Mouse (Mus musculus) B cell, adult 2 months (primary cell): ENCODE measurements at regions not wholly inside any gene's neighbourhood (a gene's known extent, or its start where the extent isn't known, plus 50 kb on each side); places are given as distances from the start of the nearest gene placed in this dataset.

Source experiments
- DNase-seq, 2 experiments: peaks; one replicate each; pipeline ENCODE4 v3.0.0; 2022

DNA sequence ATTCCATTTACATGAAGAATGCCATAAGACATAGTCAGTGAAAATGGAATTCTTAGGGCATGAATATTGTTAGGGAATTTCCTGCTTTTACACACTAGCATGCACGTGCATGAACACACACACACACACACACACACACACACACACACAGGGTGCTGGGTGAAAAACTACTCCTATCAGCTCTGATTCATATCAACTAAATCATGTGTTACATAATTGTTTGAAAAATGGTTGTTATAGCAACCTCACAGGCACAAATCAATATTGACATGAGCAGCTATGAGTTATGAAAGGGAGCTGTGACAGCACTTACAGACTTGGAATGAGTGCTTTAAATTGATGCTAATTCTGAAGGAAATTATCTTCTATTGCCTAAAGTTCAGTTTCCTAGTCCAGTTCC, 72.8 kb upstream of the Ahr start:
- no peak for DNase-seq

DNA sequence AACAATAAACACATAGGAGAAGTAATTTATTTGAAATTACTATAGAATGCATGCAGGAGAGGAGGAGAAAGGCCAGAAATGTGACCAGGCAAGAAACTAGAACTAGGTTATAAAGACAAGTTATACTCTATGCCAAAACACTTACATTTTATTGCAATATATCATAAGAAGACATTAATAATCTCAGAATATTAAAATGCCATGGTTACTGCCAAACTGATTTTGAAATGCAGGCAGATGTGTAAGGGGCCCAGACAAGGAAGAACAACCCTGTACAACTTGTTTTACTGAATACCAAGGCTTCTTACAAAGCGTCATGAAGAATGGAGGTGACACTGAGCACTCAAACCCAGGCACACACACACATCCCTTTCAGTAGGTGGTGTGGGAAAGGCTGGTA, 68.9 kb upstream of the Ahr start:
- DNase-seq, result no peak

DNA sequence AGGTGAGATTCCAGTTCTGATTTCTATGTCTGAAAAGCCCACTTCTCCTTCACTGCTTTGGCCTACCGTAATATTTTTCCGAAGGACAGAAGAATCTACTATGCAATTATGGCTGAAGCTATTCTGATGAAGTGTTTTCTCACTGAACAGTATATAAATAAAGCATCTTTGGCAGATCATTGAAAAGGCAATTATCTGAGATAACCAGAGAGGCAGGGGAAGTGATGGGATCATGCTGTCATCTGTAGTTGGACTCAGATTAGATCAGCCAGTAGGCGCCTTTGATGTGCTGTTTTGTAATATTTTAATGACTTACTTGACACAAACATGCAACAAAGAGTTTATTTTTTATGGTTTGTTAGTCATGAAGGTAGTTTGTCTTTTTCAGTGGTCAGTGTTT, 67.8 kb upstream of the Ahr start:
- no peak for DNase-seq

DNA sequence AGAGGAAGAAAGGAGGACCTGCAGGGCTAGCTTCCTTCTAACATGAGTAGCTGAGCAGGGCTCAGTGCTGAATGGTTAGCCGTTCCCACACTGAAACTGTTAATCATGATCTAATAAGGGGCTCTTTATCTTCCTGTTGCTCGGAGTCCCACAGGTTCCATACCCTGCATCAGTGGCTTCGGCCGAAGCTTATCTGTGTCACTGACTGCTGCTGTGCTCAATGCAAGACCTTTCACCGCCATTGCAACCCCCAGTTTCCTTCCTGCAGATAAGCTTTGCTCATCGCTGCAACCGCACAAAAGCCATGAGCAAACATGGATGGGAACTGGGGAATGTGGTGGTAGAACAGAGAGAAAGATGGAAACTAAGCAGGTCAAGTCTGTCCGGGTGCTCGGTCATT, 63.5 kb upstream of the Ahr start:
- DNase-seq, result no peak

DNA sequence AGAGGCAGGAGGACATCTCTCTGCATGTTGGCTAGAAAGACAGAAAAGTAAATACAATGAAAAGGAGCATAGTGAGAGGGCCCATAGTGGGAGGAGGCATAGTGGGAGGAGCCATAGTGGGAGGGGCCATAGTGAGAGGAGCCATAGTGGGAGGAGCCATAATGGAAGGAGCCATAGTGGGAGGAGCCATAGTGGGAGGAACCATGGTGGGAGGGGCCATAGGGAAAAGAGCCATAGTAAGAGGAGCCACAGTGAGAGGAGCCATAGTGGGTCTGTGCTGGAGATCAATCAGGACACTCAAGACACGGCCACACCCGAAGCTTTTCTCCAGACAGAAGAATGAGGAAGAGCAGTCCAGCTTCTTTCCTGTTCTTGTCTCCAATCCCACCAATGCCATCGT, 58.0 kb upstream of the Ahr start:
- no peak for DNase-seq
